ENCODE assay signal across 16 mouse cellular contexts in genomic region chr11:48690070-48690469, GRCm38 (mm10).
"Had no signal": no experiment of that assay in that cellular context is flagged by ENCODE, and none has a peak within 500 bp of the region (broad histone marks: within the 10 kb centered on the region; RNA-seq: fewer than 3 reads in every experiment).

No protein-coding gene starts in this region.

- H3K27me3 ChIP-seq: limb, embryonic 12.5 days; liver, embryonic 13.5 days; midbrain, embryonic 13.5 days; neural tube, embryonic 13.5 days had no signal

- ATAC-seq: intestine, postnatal 0 days; liver, postnatal 0 days; midbrain, embryonic 13.5 days had no signal

- H3K4me2 ChIP-seq: limb, embryonic 12.5 days; liver, embryonic 13.5 days; midbrain, embryonic 13.5 days; neural tube, embryonic 13.5 days had no signal

- H3K27ac ChIP-seq: limb, embryonic 12.5 days; liver, embryonic 13.5 days; midbrain, embryonic 13.5 days; neural tube, embryonic 13.5 days had no signal

- H3K9me3 ChIP-seq: limb, embryonic 12.5 days; midbrain, embryonic 13.5 days; neural tube, embryonic 13.5 days had no signal

- H3K4me1 ChIP-seq: limb, embryonic 12.5 days; liver, embryonic 13.5 days; midbrain, embryonic 13.5 days; neural tube, embryonic 13.5 days had no signal

- H3K36me3 ChIP-seq: limb, embryonic 12.5 days; liver, embryonic 13.5 days; midbrain, embryonic 13.5 days; neural tube, embryonic 13.5 days had no signal

- DNase-seq: kidney, adult 8-10 months; kidney, postnatal 10 days; kidney, postnatal 4 days; liver; liver, embryonic 13.5 days; liver, postnatal 0 days; lung, postnatal 36 days; retina, postnatal 1 day; right cerebral cortex, postnatal 4 days; spleen, adult 18-20 months; thymus, adult 2 months; thymus, postnatal 25 days had no signal

- H3K9ac ChIP-seq: limb, embryonic 12.5 days; liver, embryonic 13.5 days; liver, postnatal 0 days; midbrain, embryonic 13.5 days; neural tube, embryonic 13.5 days had no signal

- H3K4me3 ChIP-seq: limb, embryonic 12.5 days; liver, embryonic 13.5 days; midbrain, embryonic 13.5 days; neural tube, embryonic 13.5 days had no signal
